Mouse (Mus musculus) hindbrain, embryonic 14.5 days (tissue): ENCODE results near the gene Mgat4d. TPM values are rescaled to one million over a fixed set of nuclear protein-coding genes. Genes with fewer than 3 reads are reported as not detected.
"Not testable (repeated sequence)": the region's sequence is repeated elsewhere in the genome, so short reads cannot be mapped to it uniquely, and the experiment has no call there.

Source experiments
- ATAC-seq: fragments of 200-750 bp; cut with Nextera tagmentation; 2 replicates; pipeline ENCODE4 v1.8.0; 2017; ENCODE audit warnings: moderate number of reproducible peaks, mild to moderate bottlenecking, moderate TSS enrichment, moderate library complexity; ENCODE audit not compliant: low FRiP score
- DNase-seq: peaks from one replicate; pipeline ENCODE4 v3.0.0-alpha.2; 2015; ENCODE audit warnings: low spot score
- H3K27ac ChIP-seq: fragments of 300-500 bp; sonication (generic); 2 replicates; pipeline ENCODE4 v1.5.1; 2014; ENCODE audit warnings: mild to moderate bottlenecking, moderate library complexity
- H3K27me3 ChIP-seq: fragments of 300-500 bp; sonication (generic); 2 replicates; pipeline ENCODE4 v1.6.1; 2014; ENCODE audit warnings: mild to moderate bottlenecking, low read length, mixed read lengths; ENCODE audit not compliant: control insufficient read depth, insufficient read depth
- H3K36me3 ChIP-seq: fragments of 300-500 bp; sonication (generic); replicated peaks from 2 replicates; pipeline ENCODE4 v1.6.1; 2014; ENCODE audit not compliant: control insufficient read depth, insufficient read depth
- H3K4me1 ChIP-seq: fragments of 300-500 bp; sonication (generic); replicated peaks from 2 replicates; pipeline ENCODE4 v1.6.1; 2014; ENCODE audit warnings: antibody characterized with exemption, low read length, mixed read lengths; ENCODE audit not compliant: control insufficient read depth, insufficient read depth
- H3K4me2 ChIP-seq: fragments of 300-500 bp; sonication (generic); replicated peaks from 2 replicates; pipeline ENCODE4 v1.6.1; 2014; ENCODE audit warnings: mild to moderate bottlenecking, moderate library complexity
- H3K4me3 ChIP-seq: fragments of 300-500 bp; sonication (generic); replicated peaks from 2 replicates; pipeline ENCODE4 v1.5.1; 2014; ENCODE audit warnings: mild to moderate bottlenecking, low read length
- H3K9ac ChIP-seq: fragments of 300-500 bp; sonication (generic); 2 replicates; pipeline ENCODE4 v1.6.1; 2014
- H3K9me3 ChIP-seq: fragments of 300-500 bp; sonication (generic); 2 replicates; pipeline ENCODE4 v1.6.1; 2016; ENCODE audit warnings: low read length; ENCODE audit not compliant: control insufficient read depth
- WGBS: fragments of 180-500 bp; shearing (Covaris S2); extraction: QIAGEN DNeasy Blood & Tissue Kit; methylation state at CpG from one replicate; pipeline ENCODE4 v1.1.7; 2014; 5-methylcytosine and 5-hydroxymethylcytosine counted together
- polyA plus RNA-seq: library from polyadenylated mRNA; unstranded; fragments of >200 nt; fragmentation: Nextera tagmentation; extraction: Ambion mirVana; gene quantifications from 2 replicates; pipeline ENCODE4 v1.2.1, GENCODE M21; 2014

Gene Mgat4d
- polyA plus RNA-seq, 1 experiment from 2014 or later: not detected

DNA sequence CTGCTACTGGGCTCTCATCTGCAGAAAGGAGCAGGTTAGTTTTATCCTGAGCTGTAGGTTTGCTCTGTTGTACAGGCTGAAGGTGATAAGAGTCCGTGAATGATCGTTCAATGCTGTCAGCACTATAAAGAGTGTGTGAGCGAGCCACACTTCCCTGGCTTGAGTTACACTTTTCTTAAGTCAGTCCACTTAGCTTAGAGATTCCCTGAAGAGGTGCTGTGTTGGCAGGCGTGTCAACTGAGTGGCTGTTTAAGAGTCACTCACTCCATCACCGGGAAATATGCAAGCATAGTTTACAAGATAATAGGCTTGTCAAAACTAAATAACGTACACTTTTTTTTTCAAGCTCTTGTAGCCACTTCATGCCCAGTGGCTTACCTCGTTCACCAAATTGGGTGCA lies 78.7 kb downstream of the Mgat4d start:
- H3K4me2 ChIP-seq: no peak overlapping the region
- no peak for ATAC-seq
- 88% methylated on average over 7 of the region's 7 CpGs for WGBS

DNA sequence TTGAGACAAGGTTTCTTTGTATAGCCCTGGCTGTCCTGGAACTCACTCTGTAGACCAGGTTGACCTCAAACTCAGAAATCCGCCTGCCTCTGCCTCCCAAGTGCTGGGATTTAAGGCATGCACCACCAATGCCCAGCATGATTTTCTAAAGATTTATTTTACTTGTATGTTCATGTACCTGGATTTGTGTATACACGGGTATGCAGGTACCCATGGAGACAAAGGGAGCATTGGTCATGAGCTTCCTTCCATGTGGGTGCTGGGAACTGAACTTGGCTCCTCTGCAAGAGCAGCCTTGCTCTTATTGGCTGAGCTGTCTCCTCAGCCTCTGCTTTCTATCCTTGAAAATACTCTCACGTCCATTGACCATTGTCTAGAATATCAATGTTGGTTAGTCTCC lies 80.3 kb downstream of the Mgat4d start:
- H3K9ac ChIP-seq, H3K4me3 ChIP-seq, ATAC-seq, H3K36me3 ChIP-seq, H3K4me2 ChIP-seq, DNase-seq, H3K27ac ChIP-seq, H3K9me3 ChIP-seq, H3K4me1 ChIP-seq, H3K27me3 ChIP-seq: not testable (repeated sequence)
- WGBS: 94% methylated on average over 3 of the region's 3 CpGs

More for the DNA sequence above, 78.7 kb downstream of the Mgat4d start:
- no peaks in the 10 kb centered on the region for H3K27me3 ChIP-seq
- no peaks in the 10 kb centered on the region; the same call in 1 of the 2 replicates for H3K36me3 ChIP-seq
- no peak overlapping the region for H3K9ac ChIP-seq
- H3K9me3 ChIP-seq: no peaks in the 10 kb centered on the region
- H3K4me1 ChIP-seq: no peaks in the 10 kb centered on the region
- H3K27ac ChIP-seq: no peak overlapping the region
- no peak overlapping the region for H3K4me3 ChIP-seq
- no peak for DNase-seq

DNA sequence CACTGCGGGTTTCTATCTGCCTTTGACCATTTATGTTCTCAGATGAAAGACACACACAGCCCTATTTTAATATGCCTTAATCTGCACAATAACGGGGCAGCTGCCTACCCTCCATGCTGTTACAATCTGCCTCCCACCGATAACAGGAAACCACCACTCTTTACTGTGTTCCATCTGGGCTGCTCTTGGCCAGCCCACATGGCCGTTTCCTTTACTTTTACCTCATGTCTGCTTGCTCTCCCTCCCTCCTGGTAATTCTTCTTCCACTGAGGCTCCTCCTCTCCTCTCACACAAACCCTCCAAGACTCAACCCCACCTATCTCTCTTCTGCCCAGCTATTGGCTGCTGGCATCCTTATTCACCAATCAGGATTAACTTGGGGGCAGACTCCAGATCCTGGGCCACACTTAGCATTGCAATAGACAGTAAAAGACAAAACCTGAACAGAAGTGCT lies 80.8 kb downstream of the Mgat4d start:
- 70% methylated on average over 4 of the region's 4 CpGs for WGBS
- Histone ChIP-seq H3K4me3 (no peak overlapping the region), H3K36me3 (peaks cover 13% of the 10 kb centered on the region), H3K27me3 (no peaks in the 10 kb centered on the region), H3K4me2 (no peak overlapping the region), H3K27ac (no peak overlapping the region), H3K9ac (no peak overlapping the region), H3K9me3 (no peaks in the 10 kb centered on the region), H3K4me1 (no peaks in the 10 kb centered on the region)
- ATAC-seq (no peak), DNase-seq (no peak)

Other genes starting within 250 kb of the Mgat4d start
- 23.0 and 26.3 TPM in 2 replicates for gene Tbc1d9, start 183.1 kb upstream of the Mgat4d start, polyA plus RNA-seq
- gene Gm10645, start 182.3 kb upstream of the Mgat4d start, polyA plus RNA-seq: 10.3 and 12.9 TPM in 2 replicates
- gene Ucp1, start 58.1 kb upstream of the Mgat4d start, polyA plus RNA-seq: 0.16 TPM in 1 of 2 replicates, not detected in the other
- 24.1 and 24.9 TPM in 2 replicates for gene Elmod2, start 16.0 kb upstream of the Mgat4d start, polyA plus RNA-seq
- 13.2 and 16.6 TPM in 2 replicates for gene Clgn, start 41.4 kb downstream of the Mgat4d start, polyA plus RNA-seq
- 290 and 317 TPM in 2 replicates for gene Scoc, start 109.9 kb downstream of the Mgat4d start, polyA plus RNA-seq
- gene Olfr370, start 187.3 kb downstream of the Mgat4d start, polyA plus RNA-seq: 0.13 TPM in 1 of 2 replicates, not detected in the other
- 321 and 385 TPM in 2 replicates for gene Ndufb7, start 218.2 kb downstream of the Mgat4d start, polyA plus RNA-seq